Mouse (Mus musculus) MEL (cell line): ENCODE results near the gene Hcrt. TPM values are rescaled to one million over a fixed set of nuclear protein-coding genes. Genes with fewer than 3 reads are reported as not detected.

Source experiments
- DNase-seq: peaks from one replicate; pipeline ENCODE4 v3.0.0; 2011; ENCODE audit warnings: low read depth, low spot score
- H3K27ac ChIP-seq: 2 replicates; pipeline ENCODE4 v1.5.1; 2012; ENCODE audit warnings: low read depth, mild to moderate bottlenecking, control low read depth, low read length, moderate library complexity; ENCODE audit not compliant: control insufficient read depth
- H3K27me3 ChIP-seq, 2 experiments: fragments of 150-350 bp in 1 of 2; sonication (generic) in 1 of 2; 2 replicates each; pipeline ENCODE4 v1.6.1; 2012; ENCODE audit warnings: low read length in 2 of 2, mild to moderate bottlenecking in 2 of 2, improper control_type of control experiment in 1 of 2, moderate library complexity in 1 of 2; ENCODE audit not compliant: insufficient read depth in 2 of 2, control insufficient read depth in 1 of 2
- H3K36me3 ChIP-seq, 2 experiments: 2 replicates each; pipeline ENCODE4 v1.6.1; 2012 to 2014; ENCODE audit warnings: low read length in 2 of 2, improper control_type of control experiment in 1 of 2, inconsistent platforms in 1 of 2, mild to moderate bottlenecking in 1 of 2; ENCODE audit not compliant: insufficient read depth in 2 of 2, control insufficient read depth in 1 of 2
- H3K4me1 ChIP-seq, 2 experiments: fragments of 150-350 bp in 1 of 2; sonication (generic) in 1 of 2; 2 replicates each; pipeline ENCODE4 v1.6.1; 2012; ENCODE audit warnings: low read length in 2 of 2, improper control_type of control experiment in 1 of 2, mild to moderate bottlenecking in 1 of 2; ENCODE audit not compliant: insufficient read depth in 2 of 2, control insufficient read depth in 1 of 2
- H3K4me3 ChIP-seq, 2 experiments: fragments of 150-350 bp in 1 of 2; sonication (generic) in 1 of 2; 2 replicates each; pipeline ENCODE4 v1.5.1; 2012; ENCODE audit warnings: low read depth in 2 of 2, low read length in 2 of 2, mild to moderate bottlenecking in 2 of 2, moderate library complexity in 2 of 2, control low read depth in 1 of 2, improper control_type of control experiment in 1 of 2; ENCODE audit not compliant: control insufficient read depth in 1 of 2, insufficient read depth in 1 of 2
- H3K79me2 ChIP-seq: 2 replicates; pipeline ENCODE4 v1.6.1; 2012; ENCODE audit warnings: mild to moderate bottlenecking, low read length, moderate library complexity; ENCODE audit not compliant: control insufficient read depth, poor library complexity, insufficient read depth
- H3K9ac ChIP-seq: 2 replicates; pipeline ENCODE4 v1.6.1; 2012; ENCODE audit warnings: low read depth, mild to moderate bottlenecking, control low read depth, low read length, moderate library complexity; ENCODE audit not compliant: control insufficient read depth, poor library complexity, severe bottlenecking
- H3K9me3 ChIP-seq: fragments of 150-350 bp; sonication (generic); replicated peaks from 2 replicates; pipeline ENCODE4 v1.6.1; 2012; ENCODE audit warnings: mild to moderate bottlenecking, low read length, improper control_type of control experiment, moderate library complexity; ENCODE audit not compliant: insufficient read depth
- CHD1 ChIP-seq: IDR thresholded peaks from 2 replicates; pipeline ENCODE4 v1.6.1; 2012; ENCODE audit warnings: low read depth, mild to moderate bottlenecking, inconsistent platforms, low read length, improper control_type of control experiment
- ELF1 ChIP-seq: IDR thresholded peaks from 2 replicates; pipeline ENCODE4 v1.6.1; 2014; ENCODE audit warnings: low read depth, mild to moderate bottlenecking, inconsistent platforms, low read length, improper control_type of control experiment, moderate library complexity
- EP300 ChIP-seq, 2 experiments: IDR thresholded peaks; 2 replicates each; pipeline ENCODE4 v1.6.1; 2011; ENCODE audit warnings: improper control_type of control experiment in 2 of 2, low read length in 2 of 2, low read depth in 1 of 2, mild to moderate bottlenecking in 1 of 2
- ETS1 ChIP-seq: IDR thresholded peaks from 2 replicates; pipeline ENCODE4 v1.6.1; 2012; ENCODE audit warnings: low read depth, mild to moderate bottlenecking, inconsistent platforms, low read length, improper control_type of control experiment, moderate library complexity
- GATA1 ChIP-seq: IDR thresholded peaks from 2 replicates; pipeline ENCODE4 v1.6.1; 2011; ENCODE audit warnings: low read depth, low read length, improper control_type of control experiment
- HCFC1 ChIP-seq: IDR thresholded peaks from 2 replicates; pipeline ENCODE4 v1.6.1; 2012; ENCODE audit warnings: low read depth, mild to moderate bottlenecking, inconsistent platforms, low read length, improper control_type of control experiment, moderate library complexity
- MAZ ChIP-seq: IDR thresholded peaks from 2 replicates; pipeline ENCODE4 v1.6.1; 2012; ENCODE audit warnings: low read depth, mild to moderate bottlenecking, inconsistent platforms, low read length, improper control_type of control experiment
- MEF2A ChIP-seq: IDR thresholded peaks from 2 replicates; pipeline ENCODE4 v1.6.1; 2014; ENCODE audit warnings: low read depth, mild to moderate bottlenecking, inconsistent platforms, low read length, improper control_type of control experiment; ENCODE audit not compliant: poor library complexity, insufficient replicate concordance, severe bottlenecking; ENCODE audit errors: extremely low read depth
- MYC ChIP-seq: IDR thresholded peaks from 2 replicates; pipeline ENCODE4 v1.6.1; 2011; ENCODE audit warnings: low read depth, mild to moderate bottlenecking, low read length, improper control_type of control experiment, moderate library complexity
- NRF1 ChIP-seq: IDR thresholded peaks from 2 replicates; pipeline ENCODE4 v1.6.1; 2014; ENCODE audit warnings: low read depth, mild to moderate bottlenecking, inconsistent platforms, low read length, improper control_type of control experiment, moderate library complexity; ENCODE audit not compliant: poor library complexity, insufficient read depth, severe bottlenecking
- SIN3A ChIP-seq: IDR thresholded peaks from 2 replicates; pipeline ENCODE4 v1.6.1; 2012; ENCODE audit warnings: low read length, improper control_type of control experiment, inconsistent platforms
- TBP ChIP-seq: IDR thresholded peaks from 2 replicates; pipeline ENCODE4 v1.8.0; 2011; ENCODE audit warnings: low read depth, low read length, improper control_type of control experiment
- USF1 ChIP-seq: IDR thresholded peaks from 2 replicates; pipeline ENCODE4 v1.6.1; 2014; ENCODE audit warnings: low read depth, mild to moderate bottlenecking, inconsistent platforms, low read length, improper control_type of control experiment, moderate library complexity
- ZC3H11A ChIP-seq: IDR thresholded peaks from 2 replicates; pipeline ENCODE4 v1.6.1; 2012; ENCODE audit warnings: low read depth, mild to moderate bottlenecking, inconsistent platforms, low read length, improper control_type of control experiment
- ZNF384 ChIP-seq: IDR thresholded peaks from 2 replicates; pipeline ENCODE4 v1.6.1; 2012; ENCODE audit warnings: low read depth, mild to moderate bottlenecking, inconsistent platforms, low read length, improper control_type of control experiment
- polyA plus RNA-seq, 2 experiments: library from polyadenylated mRNA; stranded (reverse) in 1 of 2; unstranded in 1 of 2; fragments of >175 nt in 1 of 2; fragments of >200 nt in 1 of 2; gene quantifications; 2 replicates each; pipeline versions ENCODE4 v1.2.1 to v1.2.4; 2012; ENCODE audit warnings: low replicate concordance in 2 of 2, low read depth in 1 of 2; ENCODE audit not compliant: insufficient read length in 2 of 2, insufficient read depth in 1 of 2, missing spikeins in 1 of 2
- total RNA-seq: library from RNA; depleted of rRNA; stranded (reverse); fragments of 300-350 nt; gene quantifications from 2 replicates; pipeline ENCODE4 v1.2.3, GENCODE M21; 2012

The Hcrt gene
- total and polyA plus RNA-seq, 3 experiments: not detected

DNA sequence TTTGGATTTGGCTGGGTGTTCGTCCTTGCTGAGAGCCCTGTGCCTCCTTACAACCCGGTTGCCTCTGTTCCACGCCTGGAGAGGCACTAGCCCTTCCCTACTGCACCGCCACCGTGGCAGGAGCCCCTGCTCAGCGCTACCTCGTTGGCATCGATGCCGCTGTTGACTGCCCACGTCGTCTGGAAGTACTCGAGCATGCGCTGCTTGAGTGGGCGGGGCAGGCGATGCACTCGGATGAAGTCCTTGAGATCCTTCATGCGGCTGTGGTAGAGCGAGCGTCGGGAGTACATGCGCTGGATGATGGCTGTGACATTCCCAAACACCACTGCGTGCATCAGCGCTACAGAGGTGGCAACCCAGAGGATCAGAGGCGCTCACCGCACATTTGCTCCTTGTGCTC is 13.3 kb downstream of the Hcrt start:
- no peak overlapping the region for H3K9ac ChIP-seq
- H3K79me2 ChIP-seq: no peaks in the 10 kb centered on the region
- no peak for DNase-seq
- H3K36me3 ChIP-seq: 0 out of 4 replicates have a peak, but pooled peaks cover 0 to 5% of the 10 kb centered on the region in 2 experiments
- H3K4me1 ChIP-seq: peaks cover 3 to 9% of the 10 kb centered on the region in 2 experiments; a peak in 3 of 4 replicates
- H3K27me3 ChIP-seq: no peaks in the 10 kb centered on the region
- no peak overlapping the region for H3K4me3 ChIP-seq
- TF ChIP-seq MEF2A: no peak
- no peak for TF ChIP-seq HCFC1
- no peak for TF ChIP-seq CHD1
- no peak overlapping the region for H3K27ac ChIP-seq
- H3K9me3 ChIP-seq: no peaks in the 10 kb centered on the region

DNA sequence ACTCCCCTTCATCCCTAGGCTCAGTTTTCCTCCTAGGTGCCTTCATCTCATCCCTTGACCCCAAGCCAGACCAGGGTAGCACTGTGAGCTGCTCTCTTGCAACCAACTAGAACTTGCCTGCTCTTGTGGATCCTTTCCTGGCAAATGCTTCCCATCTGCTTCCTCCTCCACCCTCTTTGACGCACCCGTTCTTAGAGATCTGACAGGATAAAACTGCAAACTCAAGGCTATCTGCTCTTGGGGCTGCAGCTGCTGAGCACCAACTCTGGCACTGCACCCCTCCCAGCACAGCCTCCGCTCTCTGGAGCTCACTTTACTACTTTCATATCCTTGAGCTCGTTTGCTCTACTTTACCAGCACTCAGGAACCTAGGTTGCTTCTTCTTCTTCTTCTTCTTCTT is 14.1 kb downstream of the Hcrt start:
- Histone ChIP-seq H3K79me2 (no peaks in the 10 kb centered on the region), H3K27me3 (no peaks in the 10 kb centered on the region), H3K36me3 (0 out of 4 replicates have a peak, but pooled peaks cover 0 to 5% of the 10 kb centered on the region in 2 experiments), H3K9me3 (no peaks in the 10 kb centered on the region), H3K4me1 (peaks cover 3 to 9% of the 10 kb centered on the region in 2 experiments; a peak in 3 of 4 replicates), H3K27ac (no peak overlapping the region), H3K9ac (no peak overlapping the region), H3K4me3 (no peak overlapping the region)
- 0 out of 4 replicates have a peak, but pooled peaks have one; percentile 6 to 20 for TF ChIP-seq EP300 (IDR thresholded peaks at IDR 0.05; ENCODE audit: low read depth in 1 of 2, low read length in 2 of 2)
- TF ChIP-seq ELF1: no peak
- 0 out of 2 replicates have a peak, but pooled peaks have one; percentile 12 for TF ChIP-seq GATA1
- TF ChIP-seq TBP: 0 out of 2 replicates have a peak, but pooled peaks have one; percentile 49
- no peak for TF ChIP-seq NRF1
- TF ChIP-seq ETS1: 0 out of 2 replicates have a peak, but pooled peaks have one; percentile 2
- peak; percentile 28; the same call in 1 of the 2 replicates for TF ChIP-seq SIN3A
- TF ChIP-seq ZNF384: peak; percentile 80
- DNase-seq: peak; percentile 54

DNA sequence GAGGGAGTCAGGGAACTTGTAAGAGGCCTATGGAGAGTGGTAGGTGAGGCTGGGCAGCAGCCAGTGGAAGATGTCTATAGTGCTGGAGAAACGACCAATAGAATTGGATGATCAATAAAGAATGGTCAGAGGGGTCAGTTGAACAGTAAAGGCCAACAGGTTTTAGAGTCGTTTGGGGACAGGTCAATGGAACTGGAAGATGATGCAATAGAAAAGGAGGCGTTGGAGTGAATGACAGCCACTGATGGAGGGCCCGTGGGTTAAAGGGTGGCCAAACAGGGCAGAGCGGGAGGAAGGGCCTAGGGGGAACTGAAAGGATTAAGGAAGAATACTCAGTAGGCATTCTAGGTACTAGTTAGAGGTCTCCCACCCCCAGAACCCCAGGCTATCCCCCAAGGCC is 15.6 kb downstream of the Hcrt start:
- Histone ChIP-seq H3K36me3 (0 out of 4 replicates have a peak, but pooled peaks cover 0 to 5% of the 10 kb centered on the region in 2 experiments), H3K4me1 (peaks cover 3 to 9% of the 10 kb centered on the region in 2 experiments; a peak in 3 of 4 replicates), H3K4me3 (no peak overlapping the region), H3K9me3 (no peaks in the 10 kb centered on the region), H3K79me2 (no peaks in the 10 kb centered on the region), H3K27me3 (no peaks in the 10 kb centered on the region), H3K27ac (no peak overlapping the region), H3K9ac (no peak overlapping the region)
- DNase-seq: no peak
- TF ChIP-seq USF1 (no peak), HCFC1 (no peak), MYC (no peak), ZC3H11A (no peak), MAZ (no peak)
